Mouse (Mus musculus) heart, postnatal 10 days (tissue): ENCODE measurements around the gene Castor1. TPM values are rescaled to one million over a fixed set of nuclear protein-coding genes. Genes with fewer than 3 reads are reported as not detected.

Experiments
- DNase-seq, 2 experiments: peaks; one replicate each; pipeline ENCODE4 v3.0.0; 2021
- intact Hi-C: fragments of 180-260 bp; cut with DNase I; formaldehyde crosslinking; loops from one replicate; pipeline ENCODE4 v1.15.1; 2025
- total RNA-seq, 2 experiments: library from RNA; stranded (reverse); gene quantifications; 2 replicates each; pipeline ENCODE4 v1.2.3; 2021

Castor1 gene
- total RNA-seq, 2 experiments from 2014 or later, result 7.9 to 10.4 TPM

DNA sequence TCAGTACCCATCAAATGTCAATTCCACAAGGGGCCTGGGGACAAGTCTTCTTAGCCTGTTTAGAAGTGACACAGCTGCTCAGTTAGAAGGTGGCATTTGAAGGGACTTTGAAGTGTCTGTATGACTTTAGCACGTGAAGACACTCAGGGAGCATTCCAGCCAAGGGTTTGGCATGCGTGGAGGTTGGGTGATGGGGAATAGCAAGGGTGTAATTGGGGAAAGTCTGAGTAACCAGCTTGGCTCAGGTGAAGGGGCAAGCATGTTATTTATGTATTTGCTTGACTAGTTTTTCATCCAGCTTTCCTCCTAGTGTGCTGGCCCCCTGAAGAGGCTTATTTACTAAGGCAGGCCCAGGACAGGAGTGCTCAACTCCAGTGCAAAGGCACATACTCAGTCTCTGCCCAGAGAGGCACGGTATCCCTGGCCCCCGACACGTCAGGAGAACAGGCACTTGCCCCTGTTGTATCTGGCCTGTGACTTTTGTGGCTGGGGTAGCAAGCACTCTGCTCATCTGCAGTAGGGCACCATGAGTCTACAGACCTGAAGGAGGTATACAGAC, 12.8 kb upstream of the Castor1 start:
- DNase-seq, result no peak
- intact Hi-C loops, result no loop called here

GRCm38 (mm10) chr11:4205951-4206350, 12.1 kb upstream of the Castor1 start:
- DNase-seq, result no peak
- intact Hi-C loops, result no loop called here

DNA sequence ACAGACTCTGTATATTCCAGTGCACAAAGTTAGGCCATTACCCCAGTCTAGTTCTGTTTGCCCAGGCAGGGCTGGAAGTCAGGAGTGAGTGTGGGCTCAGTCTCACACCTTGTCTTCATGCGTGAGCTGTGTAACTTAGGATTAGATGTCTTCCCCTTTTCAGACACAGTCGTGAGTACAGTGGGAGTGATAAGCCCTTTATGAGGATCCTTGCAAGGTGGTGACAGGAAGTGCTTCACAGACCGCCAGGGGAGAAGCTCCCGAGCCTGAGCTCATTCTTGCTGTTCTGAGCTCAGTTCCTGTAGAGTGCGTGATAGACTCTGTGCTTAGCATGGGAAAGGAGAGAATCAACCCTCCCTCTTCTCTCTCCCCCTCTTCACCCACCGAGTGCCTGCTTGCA, 11.5 kb upstream of the Castor1 start:
- intact Hi-C loops, result no loop called here
- DNase-seq, result no peak

DNA sequence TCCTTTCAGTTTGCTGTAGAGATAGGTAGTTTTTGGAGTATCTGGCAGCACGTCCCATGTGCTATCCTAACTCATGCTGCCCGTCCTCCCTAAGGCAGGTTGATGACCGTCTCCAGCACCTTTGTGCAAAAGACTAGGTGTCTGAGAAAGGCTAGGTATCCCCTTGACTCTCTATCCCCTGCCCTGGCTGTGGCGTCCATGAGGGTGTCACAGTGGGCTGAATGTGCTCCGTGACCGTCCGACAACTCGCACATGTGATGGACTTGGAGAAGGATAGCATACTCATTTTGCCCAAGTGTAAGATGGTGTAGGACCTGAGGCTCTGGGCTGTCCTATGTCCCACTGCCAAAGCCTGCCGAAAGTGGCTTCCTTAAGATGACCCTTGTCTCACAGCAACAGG, 10.4 kb upstream of the Castor1 start:
- intact Hi-C loops, result loop anchor here (2.0 kb wide), 1 partner anchor 73 kb away; the partner anchor contains the start of gene Rnf215
- DNase-seq, result no peak

- no peak for DNase-seq
- intact Hi-C loops, result loop anchor here (2.0 kb wide), 1 partner anchor 75 kb away; the partner anchor contains the start of gene Rnf215
Measured at GRCm38 (mm10) chr11:4209556-4209955, 8.5 kb upstream of the Castor1 start.

GRCm38 (mm10) chr11:4210786-4211185, 7.2 kb upstream of the Castor1 start:
- intact Hi-C loops, result no loop called here
- no peak for DNase-seq

- DNase-seq, result no peak
- intact Hi-C loops, result no loop called here
Measured at GRCm38 (mm10) chr11:4213107-4213506, 4.9 kb upstream of the Castor1 start.

DNA sequence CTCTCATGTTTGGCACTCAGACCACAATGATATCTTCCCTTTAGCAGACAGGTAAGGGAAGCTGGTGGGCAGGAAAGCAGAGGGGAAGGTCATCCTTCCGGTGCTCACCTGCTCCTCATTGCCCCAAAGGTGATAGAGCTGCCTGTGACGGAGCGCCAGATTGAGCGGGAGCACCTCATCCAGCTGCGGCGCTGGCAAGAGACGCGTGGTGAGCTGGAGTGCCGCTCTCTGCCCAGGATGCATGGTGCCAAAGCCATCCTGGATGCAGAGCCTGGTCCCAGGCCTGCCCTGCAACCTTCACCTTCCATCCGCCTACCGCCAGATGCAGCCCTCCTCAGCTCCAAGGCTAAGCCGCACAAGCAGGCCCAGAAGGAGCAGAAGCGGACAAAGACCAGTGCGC, 3.5 kb upstream of the Castor1 start:
- no peak for DNase-seq
- intact Hi-C loops, result no loop called here

DNA sequence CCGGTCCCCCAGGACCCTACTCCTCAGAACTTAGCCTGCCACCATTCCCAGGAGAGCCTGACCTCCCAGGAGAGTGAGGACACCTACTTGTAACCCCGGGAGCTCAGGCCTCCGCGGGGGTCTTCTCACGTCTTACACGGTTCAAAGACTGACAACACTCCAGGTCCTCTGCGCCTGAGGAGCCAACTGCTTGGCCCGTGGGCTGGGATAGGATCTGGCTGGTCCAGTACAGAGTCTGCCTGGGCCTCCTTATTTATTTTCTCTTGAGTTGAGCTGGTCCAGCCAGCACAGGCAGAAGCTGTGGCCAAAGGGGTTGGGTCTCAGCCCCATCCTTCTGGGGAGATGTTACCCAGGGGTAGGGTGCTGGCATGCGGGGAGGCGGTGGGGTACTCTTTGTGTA, 3.0 kb upstream of the Castor1 start:
- no peak for DNase-seq
- intact Hi-C loops, result no loop called here

DNA sequence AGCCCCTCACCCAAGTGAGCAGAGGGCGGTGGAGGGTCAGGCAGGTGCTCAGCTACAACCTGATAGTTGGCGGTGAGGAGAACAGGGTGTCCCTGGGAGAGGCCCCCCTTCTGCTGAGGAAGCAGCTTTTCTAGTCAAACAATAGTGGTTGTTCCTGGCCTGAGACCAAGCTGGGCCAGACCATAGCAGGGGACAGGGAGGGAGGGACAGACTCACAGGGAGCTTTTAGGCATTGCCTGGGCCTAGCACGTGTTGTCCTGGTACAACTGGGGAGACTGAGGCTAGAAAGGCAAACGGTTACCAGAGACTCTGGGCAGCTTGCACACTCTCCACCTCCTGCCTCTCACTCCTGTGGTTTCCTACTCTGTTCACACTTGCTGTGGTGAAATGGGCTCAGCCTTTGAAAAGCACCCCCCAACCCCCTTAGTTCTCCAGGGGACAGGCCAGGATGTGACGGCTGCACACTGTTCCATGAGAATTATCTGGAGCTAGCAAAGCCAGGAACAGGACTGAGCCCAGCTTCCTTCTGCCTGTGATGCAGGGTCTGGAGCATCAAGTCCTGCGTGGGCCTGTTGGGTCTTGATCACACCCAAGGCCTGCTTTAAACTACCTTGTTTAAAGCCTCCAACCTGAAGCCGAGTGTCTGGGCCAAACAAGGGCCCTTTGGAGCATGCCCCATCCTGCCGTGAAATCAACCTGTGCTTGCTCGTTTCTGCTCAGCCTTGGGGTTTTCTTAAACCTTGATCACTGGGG, 1.6 kb upstream of the Castor1 start:
- DNase-seq, result peak; percentile 81 to 84
- intact Hi-C loops, result no loop called here

DNA sequence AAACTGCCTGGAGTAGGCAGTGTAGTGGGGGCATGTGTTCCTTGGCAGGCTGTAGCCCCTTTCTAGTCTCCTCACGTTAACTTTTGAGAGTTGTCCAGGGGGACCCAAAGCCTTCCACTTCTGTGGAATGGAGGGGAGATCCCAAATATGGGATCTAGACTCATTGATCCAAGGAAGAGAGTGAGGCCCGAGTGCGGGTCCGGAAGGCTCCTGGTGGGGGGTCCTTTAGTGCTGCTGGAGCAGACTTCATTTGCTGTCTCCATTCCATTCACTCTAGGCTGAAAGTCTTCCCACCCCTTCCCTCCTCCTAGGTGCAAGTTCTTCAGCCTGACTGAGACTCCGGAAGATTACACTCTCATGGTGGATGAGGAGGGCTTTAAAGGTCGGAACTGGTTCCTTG, 612 bp downstream of the Castor1 start:
- intact Hi-C loops, result loop anchor here (1.0 to 2.0 kb wide), 3 partner anchors 34 to 83 kb away; partner anchors contain the start of genes Ccdc157, Rnf215 and Sf3a1
- no peak for DNase-seq

- intact Hi-C loops, result loop anchor here (1.0 to 2.0 kb wide), 3 partner anchors 35 to 84 kb away; partner anchors contain the start of genes Ccdc157, Rnf215 and Sf3a1
- peak; percentile 84 to 85 for DNase-seq
Measured at GRCm38 (mm10) chr11:4219317-4219751, 1.3 kb downstream of the Castor1 start.

GRCm38 (mm10) chr11:4219908-4220307, 1.9 kb downstream of the Castor1 start:
- intact Hi-C loops, result loop anchor here (1.0 to 2.0 kb wide), 5 partner anchors 36 to 203 kb away; partner anchors contain the start of genes Ccdc157, Rnf215 and Sf3a1
- no peak for DNase-seq

- intact Hi-C loops, result loop anchor here (1.0 to 2.0 kb wide), 2 partner anchors 38 to 202 kb away; no protein-coding TSS in a partner anchor
Measured at GRCm38 (mm10) chr11:4220443-4221400, 2.7 kb downstream of the Castor1 start.

DNA sequence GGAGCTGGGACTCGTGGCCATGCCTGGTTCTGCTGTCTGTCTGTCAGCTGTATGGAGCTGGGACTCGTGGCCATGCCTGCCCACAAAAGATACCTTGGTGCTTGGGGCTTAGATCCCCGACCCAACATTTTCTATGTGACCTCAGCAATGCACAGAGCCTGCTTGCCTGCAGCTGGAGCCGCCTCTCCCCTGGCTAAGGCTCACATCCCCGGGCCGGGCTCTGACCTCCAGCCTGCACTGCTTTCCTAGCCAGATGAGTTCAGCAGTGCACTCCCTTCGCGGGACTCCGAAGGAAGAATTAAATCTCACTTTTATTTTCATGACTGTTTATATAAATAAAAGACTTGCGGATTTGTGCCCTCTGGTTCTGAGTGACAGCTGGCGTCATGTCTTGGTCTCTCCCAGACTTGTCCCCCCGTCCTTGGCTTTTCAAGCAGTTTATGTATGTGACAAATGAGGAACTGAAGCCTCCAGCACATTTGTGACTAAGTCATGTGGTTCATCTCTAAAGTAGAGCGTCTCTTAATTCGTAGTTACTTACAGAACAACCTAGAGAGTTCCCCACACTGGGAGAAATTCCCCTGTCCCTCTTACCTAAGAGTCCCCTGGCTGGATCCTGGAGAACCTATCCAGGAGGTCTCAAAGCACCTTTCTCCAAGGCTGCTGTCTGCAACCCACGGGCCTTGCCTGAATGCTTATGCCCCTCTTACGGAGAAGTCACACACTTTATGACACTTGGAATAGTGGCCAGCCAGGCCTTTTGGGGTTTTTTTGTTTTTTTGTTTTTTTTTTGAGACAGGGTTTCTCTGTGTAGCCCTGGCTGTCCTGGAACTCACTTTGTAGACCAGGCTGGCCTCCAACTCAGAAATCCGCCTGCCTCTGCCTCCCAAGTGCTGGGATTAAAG, 4.3 kb downstream of the Castor1 start:
- DNase-seq, result no peak
- intact Hi-C loops, result no loop called here

More at GRCm38 (mm10) chr11:4220443-4221400, 2.7 kb downstream of the Castor1 start:
- peak; percentile 81 to 91 for DNase-seq

GRCm38 (mm10) chr11:4223393-4224188, 5.6 kb downstream of the Castor1 start:
- DNase-seq, result no peak
- intact Hi-C loops, result no loop called here

DNA sequence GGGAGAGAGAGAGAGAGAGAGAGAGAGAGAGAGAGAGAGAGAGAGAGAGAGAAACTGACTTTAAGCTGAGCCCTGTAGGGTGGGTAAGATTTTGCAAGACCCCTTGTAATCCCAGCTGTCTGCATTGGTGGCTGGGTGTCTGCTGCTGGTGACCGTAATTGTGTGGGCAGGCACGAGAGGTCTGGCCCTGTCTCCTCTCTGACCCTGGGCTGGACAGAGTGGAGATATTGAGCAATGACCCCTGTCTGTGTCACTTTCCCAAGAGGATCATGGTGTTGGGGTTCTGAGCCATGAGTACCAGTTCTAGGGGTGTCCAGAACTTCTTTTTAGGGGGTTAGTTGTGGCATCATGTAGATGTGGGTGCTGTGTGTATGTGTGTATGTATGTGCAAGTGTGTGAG, 6.2 kb downstream of the Castor1 start:
- intact Hi-C loops, result no loop called here
- DNase-seq, result no peak

- intact Hi-C loops, result no loop called here
- no peak for DNase-seq
Measured at GRCm38 (mm10) chr11:4226569-4227325, 8.7 kb downstream of the Castor1 start.
